Comparison of ENCODE assay signal across 17 mouse cellular contexts in the genomic region with DNA sequence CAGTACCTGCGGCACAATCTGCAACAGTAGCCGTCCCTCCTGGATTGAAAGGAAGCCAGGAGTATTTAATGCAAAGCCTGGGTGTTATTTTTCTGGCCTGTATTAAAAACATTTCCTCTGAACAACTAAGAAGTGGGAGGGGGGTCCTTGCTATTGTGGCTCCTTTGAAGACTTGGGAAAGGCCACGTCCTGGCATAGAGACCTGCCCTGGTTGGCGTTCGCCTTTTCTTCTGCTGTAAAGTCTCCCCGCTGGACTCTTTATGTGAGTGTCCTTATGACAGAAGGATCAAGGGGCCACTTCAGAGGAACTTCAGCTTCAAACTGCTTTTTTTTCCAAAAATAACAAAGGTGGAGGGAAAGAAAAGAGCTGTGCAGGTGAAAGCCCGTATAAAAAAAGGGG.
"Had no signal": no experiment of that assay in that cellular context is flagged by ENCODE, and none has a peak within 500 bp of the region (broad histone marks: within the 10 kb centered on the region; RNA-seq: fewer than 3 reads in every experiment).

No protein-coding gene starts in this region.

- H3K36me3 ChIP-seq: kidney, embryonic 15.5 days; liver, embryonic 13.5 days; stomach, embryonic 15.5 days had no signal

- H3K27ac ChIP-seq: kidney, embryonic 15.5 days; left cerebral cortex, adult 2 months; liver, embryonic 13.5 days; macrophage; stomach, embryonic 15.5 days had no signal

- H3K9ac ChIP-seq: kidney, embryonic 15.5 days; liver, embryonic 13.5 days; stomach, embryonic 15.5 days had no signal

- H3K4me1 ChIP-seq: kidney, embryonic 15.5 days; liver, embryonic 13.5 days; stomach, embryonic 15.5 days had no signal

- DNase-seq: kidney, adult 11 months; kidney, adult 8-10 months; kidney, postnatal 10 days; kidney, postnatal 36 days; layer of hippocampus, postnatal 36 days; liver, embryonic 13.5 days; lung, adult 2 months; lung, postnatal 14 days; right cerebral cortex, adult 18-20 months; right cerebral cortex, postnatal 14 days; right cerebral cortex, postnatal 4 days; thymus, postnatal 25 days had no signal

- H3K4me2 ChIP-seq: kidney, embryonic 15.5 days; liver, embryonic 13.5 days; stomach, embryonic 15.5 days had no signal

- H3K27me3 ChIP-seq: kidney, embryonic 15.5 days; liver, embryonic 13.5 days; stomach, embryonic 15.5 days had no signal

- H3K9me3 ChIP-seq: kidney, embryonic 15.5 days; liver, embryonic 13.5 days; stomach, embryonic 15.5 days had no signal

- H3K4me3 ChIP-seq: kidney, embryonic 15.5 days; left cerebral cortex, adult 2 months; liver, embryonic 13.5 days; myocyte; stomach, embryonic 15.5 days had no signal
